Mouse (Mus musculus): Measurements from ENCODE around the gene Ankrd17.

Gene Ankrd17

GRCm38 (mm10) chr5:90217791-90218190 lies 148.6 kb downstream of the Ankrd17 start:
- DNase-seq (ENCODE audit: low read depth, low spot score): no peak

- no peak for DNase-seq (ENCODE audit: low read depth, low spot score)
Observed at GRCm38 (mm10) chr5:90217226-90217625, 149.2 kb downstream of the Ankrd17 start.

- DNase-seq (ENCODE audit: low read depth, low spot score): no peak
Observed at GRCm38 (mm10) chr5:90213356-90213755, 153.0 kb downstream of the Ankrd17 start.

GRCm38 (mm10) chr5:90203168-90203567 lies 163.2 kb downstream of the Ankrd17 start:
- peak; percentile 69 for DNase-seq (ENCODE audit: low read depth, low spot score)

GRCm38 (mm10) chr5:90202447-90203117 lies 163.8 kb downstream of the Ankrd17 start:
- no peak for DNase-seq (ENCODE audit: low read depth, low spot score)

GRCm38 (mm10) chr5:90199922-90200632 lies 166.3 kb downstream of the Ankrd17 start:
- DNase-seq (ENCODE audit: low read depth, low spot score): no peak

- DNase-seq (ENCODE audit: low read depth, low spot score): peak; percentile 14
Observed at GRCm38 (mm10) chr5:90194831-90195230, 171.5 kb downstream of the Ankrd17 start.

GRCm38 (mm10) chr5:90182782-90183181 lies 183.6 kb downstream of the Ankrd17 start:
- DNase-seq (ENCODE audit: low read depth, low spot score): no peak

GRCm38 (mm10) chr5:90179094-90179493 lies 187.3 kb downstream of the Ankrd17 start:
- no peak for DNase-seq (ENCODE audit: low read depth, low spot score)

GRCm38 (mm10) chr5:90178116-90178515 lies 188.3 kb downstream of the Ankrd17 start:
- DNase-seq (ENCODE audit: low read depth, low spot score): no peak
